Mouse (Mus musculus) adrenal gland, postnatal 4 days (tissue): Measurements from ENCODE around the gene Wfdc12. TPM values are rescaled to one million over a fixed set of nuclear protein-coding genes. Genes with fewer than 3 reads are reported as not detected.

Source experiments
- total RNA-seq, 2 experiments: library from RNA; stranded (reverse); gene quantifications; 2 replicates each; pipeline ENCODE4 v1.2.3; 2021

The Wfdc12 gene
- total RNA-seq, 2 experiments from 2014 or later, result not detected

Other genes starting within 250 kb of the Wfdc12 start
- gene Ywhab, start 195.6 kb downstream of the Wfdc12 start, total RNA-seq, result 100 to 1,000 TPM; 260 to 263 TPM
- 1 to 10 TPM; 3.6 to 3.8 TPM for gene Pabpc1l, start 165.2 kb downstream of the Wfdc12 start, total RNA-seq
- gene Stk4, start 120.3 kb downstream of the Wfdc12 start, total RNA-seq, result 10 to 100 TPM; 33.1 to 34.8 TPM
- 10 to 100 TPM; 42.5 to 55.2 TPM for gene Tomm34, start 119.4 kb downstream of the Wfdc12 start, total RNA-seq
- gene Kcns1, start 19.5 kb downstream of the Wfdc12 start, total RNA-seq, result under 1 TPM; 0.20 to 0.40 TPM
- gene Wfdc5, start 7.9 kb downstream of the Wfdc12 start, total RNA-seq, result not detected
- gene Wfdc15a, start 9.5 kb upstream of the Wfdc12 start, total RNA-seq, result not detected
- gene Wfdc15b, start 31.1 kb upstream of the Wfdc12 start, total RNA-seq, result 1 to 10 TPM in 1 of 2 experiments, not detected in 1; 6.0 TPM
- not detected for gene Svs2, start 47.9 kb upstream of the Wfdc12 start, total RNA-seq
- gene Svs3b, start 66.0 kb upstream of the Wfdc12 start, total RNA-seq, result not detected
- not detected for gene Svs4, start 87.9 kb upstream of the Wfdc12 start, total RNA-seq
- not detected for gene Svs3a, start 98.7 kb upstream of the Wfdc12 start, total RNA-seq
- not detected for gene Svs6, start 126.1 kb upstream of the Wfdc12 start, total RNA-seq
- gene Svs5, start 142.1 kb upstream of the Wfdc12 start, total RNA-seq, result under 1 TPM in 1 of 2 experiments, not detected in 1; 0.71 TPM
- gene Slpi, start 198.5 kb upstream of the Wfdc12 start, total RNA-seq, result 1 to 10 TPM; 7.8 to 9.0 TPM
- gene Rbpjl, start 212.5 kb upstream of the Wfdc12 start, total RNA-seq, result 10 to 100 TPM in 1 of 2 experiments, under 1 TPM in 1; 0.14 to 14.6 TPM
- gene Matn4, start 214.6 kb upstream of the Wfdc12 start, total RNA-seq, result 1 to 10 TPM; 4.7 to 4.9 TPM